Mouse (Mus musculus): ENCODE data around the gene 9530068E07Rik.

9530068E07Rik gene

DNA sequence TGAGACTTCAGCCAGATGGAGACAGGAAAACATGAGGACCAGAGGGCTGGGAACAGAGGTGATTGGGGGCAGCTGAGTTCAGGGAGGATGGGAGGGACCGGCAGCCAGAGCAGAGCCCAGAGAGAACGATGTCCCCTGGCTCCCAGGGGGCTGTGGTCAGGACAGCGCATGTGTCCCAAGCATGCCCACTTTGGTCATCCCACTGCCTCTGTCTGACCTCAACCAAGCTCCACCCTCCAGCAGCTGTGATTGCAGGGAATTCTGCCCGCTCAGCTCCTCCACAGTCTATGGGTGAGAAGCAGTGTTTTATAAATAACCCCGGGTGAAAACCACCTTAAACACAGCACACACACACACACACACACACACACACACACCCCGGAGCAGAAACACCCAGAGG is 33.2 kb downstream of the 9530068E07Rik start:
- no peak for DNase-seq

DNA sequence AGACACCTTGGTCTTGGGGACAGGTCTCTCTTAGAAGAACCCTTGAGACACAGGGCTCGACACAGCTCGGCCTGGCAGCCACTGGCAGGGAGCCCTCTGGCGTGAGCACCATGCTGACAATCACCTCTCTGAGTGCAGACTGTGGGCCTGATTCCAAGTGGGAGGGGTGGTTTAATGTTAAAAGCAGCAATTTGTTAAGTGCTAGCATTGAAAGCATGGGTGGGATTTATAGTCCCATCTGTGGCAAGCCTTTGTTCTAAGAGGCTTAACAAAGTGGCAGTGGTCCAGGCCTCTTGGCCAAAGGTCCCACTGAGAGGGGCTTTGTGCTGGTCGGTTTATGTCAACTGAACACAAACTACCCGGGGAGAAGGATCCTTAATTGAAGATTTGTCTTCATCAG is 35.4 kb downstream of the 9530068E07Rik start:
- DNase-seq, result peak; percentile 47

DNA sequence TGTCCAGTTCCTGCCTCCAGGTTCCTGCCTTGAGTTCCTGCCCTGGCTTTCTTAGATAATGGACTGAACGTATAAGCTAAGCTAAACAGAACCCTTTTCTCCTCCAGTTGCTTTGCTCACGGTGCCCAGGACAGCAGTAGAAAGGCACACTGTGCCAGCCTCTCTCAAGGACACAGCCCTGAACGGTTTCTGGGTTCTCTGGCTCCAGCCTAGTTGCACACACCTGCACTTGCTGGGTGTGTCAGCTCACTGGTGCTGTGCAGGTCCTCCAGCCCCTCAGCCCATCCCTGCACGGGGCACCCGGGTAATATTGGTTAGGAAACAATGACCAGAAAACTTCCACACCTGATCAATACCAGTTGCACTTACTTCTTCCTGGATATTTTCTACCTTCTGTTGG is 35.9 kb downstream of the 9530068E07Rik start:
- DNase-seq, result no peak

DNA sequence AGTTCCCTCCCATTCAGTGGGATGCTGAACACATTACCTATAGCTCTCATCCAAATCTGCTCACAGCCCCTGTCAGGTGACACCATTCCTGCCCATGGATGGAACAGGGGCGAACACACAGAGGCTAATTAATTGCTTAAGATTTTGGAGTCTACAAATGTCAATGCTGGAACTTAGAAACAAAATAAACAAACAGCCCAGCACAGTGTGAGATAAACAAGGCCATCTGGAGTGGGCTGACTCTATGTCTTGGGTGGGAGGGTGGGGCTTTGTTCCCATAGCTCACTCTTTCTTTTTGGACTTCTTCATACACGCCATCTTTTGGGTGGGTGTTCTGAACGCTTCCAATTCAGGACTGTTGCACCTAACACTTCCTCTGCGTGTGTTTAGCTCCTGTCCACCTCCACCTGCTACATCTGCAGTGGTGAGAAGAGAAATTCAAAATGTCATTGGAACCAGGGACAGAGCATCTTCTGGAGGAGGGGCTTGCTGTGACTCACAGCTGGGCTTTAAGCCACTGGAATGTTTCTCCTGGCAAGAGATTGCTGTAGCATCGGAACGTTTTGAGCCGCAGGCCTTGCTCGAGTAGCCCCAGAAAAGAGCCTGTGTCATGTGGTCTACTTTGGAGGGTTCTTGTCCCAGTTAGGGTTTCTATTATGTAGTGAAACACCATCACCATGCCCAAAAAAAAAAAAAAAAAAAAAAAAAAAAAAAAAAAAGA is 37.0 kb downstream of the 9530068E07Rik start:
- no peak for DNase-seq

DNA sequence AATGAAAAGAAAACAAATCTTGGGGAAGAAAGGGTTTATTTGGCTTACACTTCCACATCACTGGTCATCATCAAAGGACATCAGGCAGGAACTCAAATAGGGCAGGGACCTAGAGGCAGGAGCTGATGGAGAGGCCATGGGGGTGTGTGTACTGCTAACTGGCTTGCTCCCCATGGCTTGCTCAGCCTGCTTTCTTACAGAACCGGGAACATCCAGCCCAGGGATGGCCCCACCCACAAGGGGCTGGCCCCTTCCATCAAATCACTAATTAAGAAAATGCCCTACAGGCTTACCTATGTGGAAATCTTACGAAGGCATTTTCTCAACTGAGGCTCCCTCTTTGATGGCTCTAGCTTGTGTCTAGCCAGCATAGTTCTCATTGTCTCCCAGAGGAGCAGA is 37.6 kb downstream of the 9530068E07Rik start:
- DNase-seq, result no peak

DNA sequence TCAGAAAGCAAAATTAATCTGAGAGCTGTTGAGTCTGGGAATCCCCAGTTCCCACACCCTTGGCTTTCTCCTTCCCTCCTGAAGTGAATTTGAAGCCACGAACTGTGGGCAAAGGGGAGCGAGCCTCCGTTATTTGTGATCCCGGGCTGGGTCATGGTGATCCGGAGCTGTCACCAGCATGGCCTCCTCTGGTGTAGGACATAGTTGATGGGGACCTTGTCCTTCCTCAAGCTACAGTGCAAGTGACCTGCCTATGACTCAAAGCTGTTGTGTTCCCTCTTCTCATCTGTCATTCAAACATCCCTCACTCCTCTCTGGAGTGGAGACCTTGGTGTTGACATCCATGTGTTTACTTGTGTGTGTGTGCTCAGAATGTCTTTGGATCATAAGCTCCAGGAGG is 39.2 kb downstream of the 9530068E07Rik start:
- DNase-seq, result no peak

DNA sequence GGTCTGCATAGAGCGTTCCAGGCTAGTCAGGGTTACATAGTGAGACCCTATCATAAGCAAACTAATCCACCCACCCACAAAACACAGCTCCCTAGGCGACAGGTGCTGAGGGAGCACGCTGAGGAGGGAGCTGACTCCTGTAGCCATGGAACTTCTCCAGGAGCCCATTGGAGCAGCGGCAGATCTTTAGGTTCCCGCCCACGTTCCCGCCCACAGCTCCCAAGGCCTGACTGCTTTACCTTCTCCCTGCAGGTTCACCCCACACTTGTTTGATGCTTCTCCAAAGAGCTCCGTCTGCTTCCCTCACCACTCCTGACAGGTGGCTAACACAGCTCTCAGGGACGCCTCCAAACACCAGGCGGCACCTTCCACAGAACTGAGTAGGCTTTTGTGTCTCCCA is 40.9 kb downstream of the 9530068E07Rik start:
- no peak for DNase-seq

DNA sequence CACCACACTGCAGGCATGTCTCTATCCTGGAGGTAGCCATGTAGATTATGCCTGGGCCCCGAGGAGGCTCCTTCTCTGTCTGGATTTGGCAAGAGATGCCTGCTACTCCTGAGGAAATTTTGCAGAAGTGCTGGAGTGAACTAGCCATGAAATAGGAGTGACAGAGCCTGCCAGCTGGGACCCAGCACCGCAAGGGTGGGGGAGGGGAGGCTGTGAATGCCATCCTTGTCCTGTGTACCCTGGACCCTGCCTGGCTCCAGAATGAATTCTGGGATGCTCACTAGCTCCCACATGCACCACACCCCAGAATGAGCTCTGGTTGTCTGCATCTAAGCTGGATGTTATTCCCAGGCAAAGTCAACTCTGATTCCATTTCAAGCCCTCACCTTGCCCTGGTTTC is 44.9 kb downstream of the 9530068E07Rik start:
- no peak for DNase-seq

DNA sequence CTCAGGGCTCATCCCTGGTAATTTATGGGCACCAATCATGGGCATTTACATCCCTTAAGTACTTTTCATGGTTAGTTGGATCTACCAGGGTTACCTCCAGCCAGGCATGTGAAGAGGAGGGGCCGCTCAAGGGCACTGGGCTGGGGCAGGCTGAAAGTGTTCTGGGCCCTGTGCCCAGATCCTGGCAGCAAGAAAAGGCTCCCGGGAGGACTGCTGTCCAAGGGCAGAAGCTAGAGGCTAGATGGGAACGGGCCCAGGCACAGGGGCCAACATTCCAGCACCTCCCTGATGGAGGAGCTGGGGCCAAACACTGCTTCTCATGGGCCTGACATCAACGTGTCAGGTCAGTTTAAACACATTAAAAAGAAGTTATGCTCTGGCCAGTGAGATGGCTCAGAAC is 51.0 kb downstream of the 9530068E07Rik start:
- peak; percentile 85 for DNase-seq

DNA sequence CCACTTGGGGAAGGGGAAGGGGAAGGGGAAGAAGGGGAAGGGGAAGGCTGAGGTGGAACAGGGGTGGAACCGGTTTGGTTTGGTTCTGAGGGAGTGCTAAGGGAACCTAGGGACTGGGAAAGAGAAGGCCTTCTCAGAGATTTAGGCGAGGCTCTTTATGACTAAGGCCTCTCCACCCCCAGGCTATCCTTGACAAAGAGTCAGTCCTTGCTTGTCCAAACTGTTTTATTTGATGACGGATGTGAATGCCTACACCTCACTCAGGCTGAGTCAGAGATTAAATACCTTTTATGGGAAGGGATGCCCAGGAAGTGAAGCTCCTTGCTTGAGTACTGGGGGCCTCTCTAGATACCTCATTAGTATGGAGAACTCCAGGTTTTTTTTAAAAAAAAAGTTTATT is 52.8 kb downstream of the 9530068E07Rik start:
- no peak for DNase-seq

DNA sequence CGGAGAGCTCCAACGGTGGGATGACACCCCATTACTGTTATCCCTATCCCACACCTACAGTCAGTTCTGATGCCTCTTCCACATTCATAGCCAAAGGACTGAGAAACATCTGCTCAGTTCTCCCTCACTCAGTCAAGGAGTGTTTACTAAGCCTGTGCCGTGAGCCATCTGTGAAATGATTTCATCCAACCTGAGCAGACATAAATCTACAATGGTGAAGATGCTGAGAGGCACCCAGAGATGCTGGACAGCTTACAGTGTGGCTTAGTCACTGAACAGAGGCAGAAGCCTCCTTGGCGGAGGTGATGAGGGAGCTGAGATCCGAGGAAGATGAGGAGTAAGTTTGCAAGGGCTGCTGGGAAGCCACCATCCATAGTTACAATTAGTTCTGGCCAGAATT is 62.1 kb downstream of the 9530068E07Rik start:
- no peak for DNase-seq

Data from kidney, adult 9 months (tissue).